Mouse (Mus musculus): Measurements from ENCODE around the gene Pparg. TPM values are rescaled to one million over a fixed set of nuclear protein-coding genes. Genes with fewer than 3 reads are reported as not detected.

Pparg gene
- polyA plus RNA-seq (2012; rRNA removed): 25.7 and 28.6 TPM in 2 replicates

DNA sequence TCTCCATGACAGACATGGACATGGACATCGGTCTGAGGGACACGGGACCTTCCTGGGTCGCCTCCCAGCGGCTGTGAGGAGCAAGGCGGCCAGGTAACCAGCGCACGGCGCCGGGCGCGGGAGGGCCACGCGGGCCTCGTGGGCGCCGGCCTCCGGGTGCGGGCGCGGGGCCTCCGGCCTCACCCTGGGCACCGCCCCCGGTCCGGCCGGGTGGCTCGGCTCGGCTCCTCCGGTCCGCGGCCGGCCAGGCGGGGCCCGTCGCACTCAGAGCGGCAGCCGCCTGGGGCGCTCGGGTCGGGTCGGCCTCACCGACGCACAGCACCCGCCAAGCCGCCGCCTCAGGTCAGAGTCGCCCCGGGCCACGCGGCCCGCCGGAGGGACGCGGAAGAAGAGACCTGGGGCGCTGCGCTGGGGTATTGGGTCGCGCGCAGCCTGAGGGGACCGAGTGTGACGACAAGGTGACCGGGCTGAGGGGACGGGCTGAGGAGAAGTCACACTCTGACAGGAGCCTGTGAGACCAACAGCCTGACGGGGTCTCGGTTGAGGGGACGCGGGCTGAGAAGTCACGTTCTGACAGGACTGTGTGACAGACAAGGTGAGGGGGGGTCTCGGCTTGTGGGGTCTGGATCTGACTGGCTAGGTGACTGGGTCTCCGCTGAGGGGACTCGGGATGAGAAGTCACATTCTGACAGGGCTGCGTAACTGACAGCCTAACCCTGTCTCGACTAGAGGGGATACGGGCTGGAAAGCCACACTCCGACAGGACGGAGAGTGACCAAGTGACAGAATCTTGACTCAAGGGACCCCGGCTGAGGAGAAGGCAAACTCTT is at the start of gene Pparg:
Gene Pparg, plus strand, starts transcription at position 176 of the 830 bp plus-strand sequence.

Other genes starting within 250 kb of the Pparg start
- 11.2 and 27.4 TPM in 2 replicates for gene Syn2, start 226.0 kb upstream of the Pparg start, polyA plus RNA-seq (2012; rRNA removed)
- gene Gm17482, start 133.6 kb upstream of the Pparg start, polyA plus RNA-seq (2012; rRNA removed): not detected in 2 replicates
- 31.2 and 43.7 TPM in 2 replicates for gene Timp4, start 108.7 kb upstream of the Pparg start, polyA plus RNA-seq (2012; rRNA removed)
- 5.3 and 5.6 TPM in 2 replicates for gene Tsen2, start 183.7 kb downstream of the Pparg start, polyA plus RNA-seq (2012; rRNA removed)
- gene Mkrn2os, start 231.6 kb downstream of the Pparg start, polyA plus RNA-seq (2012; rRNA removed): 1.8 TPM in 2 replicates
- 116 and 161 TPM in 2 replicates for gene Mkrn2, start 241.0 kb downstream of the Pparg start, polyA plus RNA-seq (2012; rRNA removed)

All from ovary, adult 2 months (tissue).